Mouse (Mus musculus) right cerebral cortex, adult 18-20 months (tissue): ENCODE data around the gene Pgpep1.

Source experiments
- DNase-seq: peaks from one replicate; pipeline ENCODE4 v3.0.0; 2022; ENCODE audit warnings: mixed read lengths

The Pgpep1 gene

DNA sequence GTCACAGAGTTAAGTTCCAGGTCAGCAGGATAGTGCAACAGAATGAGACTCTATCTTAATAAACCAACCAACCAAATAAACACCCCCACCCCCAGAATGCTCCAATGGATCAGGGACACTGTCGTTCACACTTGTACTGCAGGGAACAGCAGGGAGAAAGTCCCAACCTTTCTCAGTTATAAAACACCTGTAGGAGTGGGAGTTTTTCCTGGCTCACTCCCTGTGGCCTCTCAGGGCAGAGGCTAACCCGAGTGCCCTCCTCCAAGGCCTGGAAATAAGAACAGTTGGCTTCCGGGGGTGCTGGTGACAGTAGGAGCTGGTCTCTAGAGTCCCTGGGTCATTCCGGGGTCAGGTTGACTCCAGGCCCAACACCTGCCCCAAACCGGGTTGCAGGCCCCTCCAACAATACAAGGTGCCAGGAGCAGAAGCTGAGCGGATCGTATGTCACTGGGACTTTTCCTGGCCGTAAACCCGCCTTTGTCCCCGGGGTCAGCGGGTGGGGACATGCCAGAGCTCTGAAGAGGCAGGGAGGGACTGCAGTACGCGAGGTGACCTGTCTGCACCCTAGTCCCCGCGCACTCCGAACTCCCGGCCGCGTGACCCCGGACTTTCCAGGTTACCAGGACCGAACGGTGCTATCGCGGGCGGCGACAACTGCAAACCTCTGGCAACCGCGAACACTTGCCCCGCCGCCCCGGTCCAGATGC, 1.1 kb downstream of the Pgpep1 start:
- no peak for DNase-seq

DNA sequence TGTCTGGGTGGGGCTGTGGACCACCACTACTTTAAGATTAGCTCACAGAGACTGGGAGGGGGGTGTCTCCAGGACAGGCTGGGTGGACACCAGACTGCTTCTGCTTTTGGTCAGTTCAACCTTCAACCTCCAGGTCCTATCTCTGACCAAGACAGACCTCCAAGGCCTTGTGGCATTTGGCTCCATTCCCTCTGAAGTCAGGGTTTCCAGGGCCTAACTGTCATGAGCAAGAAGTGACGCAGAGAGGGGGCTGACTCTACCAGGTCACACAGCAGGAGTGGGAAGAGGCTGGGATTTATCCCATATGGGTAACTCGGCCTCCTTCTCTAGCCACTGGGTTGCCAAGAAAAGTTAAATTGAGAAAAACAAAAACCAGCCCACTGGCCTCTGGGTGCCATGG, 2.4 kb downstream of the Pgpep1 start:
- DNase-seq: no peak

DNA sequence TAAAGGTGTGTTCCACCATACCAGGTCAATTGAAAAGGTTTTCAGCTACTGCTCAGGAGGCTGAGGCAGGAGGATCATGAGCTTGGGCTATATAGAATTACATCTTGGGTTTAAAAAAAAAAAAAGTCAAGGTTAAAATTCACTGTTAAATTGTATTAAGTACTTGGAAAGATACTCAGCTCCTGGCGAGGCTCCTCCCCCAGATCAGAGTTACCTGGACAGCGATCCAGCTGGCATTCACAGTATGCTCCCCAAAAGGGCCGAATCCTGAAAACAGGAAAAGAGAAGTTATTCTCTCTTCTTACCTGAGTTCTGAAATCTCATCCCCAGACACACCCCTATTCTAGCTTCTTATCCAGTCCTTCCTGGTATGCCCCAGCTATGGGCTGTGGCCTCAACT, 3.0 kb downstream of the Pgpep1 start:
- no peak for DNase-seq

DNA sequence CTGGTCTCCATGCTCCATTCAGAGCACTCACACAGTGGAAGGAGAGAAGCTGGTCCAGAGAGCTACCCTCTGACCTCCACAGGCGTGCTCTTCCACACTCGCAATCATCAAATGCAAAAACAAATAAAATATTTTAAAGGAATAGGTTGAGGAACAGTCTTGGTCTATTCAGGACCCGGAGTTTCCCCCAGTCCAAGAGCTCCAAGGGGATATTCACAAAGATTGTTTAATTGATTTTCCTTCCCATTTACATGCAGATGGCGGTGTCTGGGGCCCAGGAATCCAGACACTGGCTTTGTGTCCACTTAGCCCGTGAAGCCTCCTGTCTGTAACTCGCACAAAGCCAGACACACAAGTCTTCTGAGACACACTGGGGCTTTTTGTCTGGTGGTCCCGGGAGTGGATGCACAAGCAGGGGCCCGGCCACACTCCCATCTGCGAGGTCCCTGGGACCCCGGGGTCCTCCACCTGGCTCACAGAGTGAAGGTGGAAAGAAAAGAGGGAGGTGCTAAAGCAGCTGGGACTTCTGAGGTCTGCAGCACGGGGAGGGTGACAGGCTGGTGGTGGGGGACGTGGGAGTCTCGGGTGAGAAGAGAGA, 3.9 kb downstream of the Pgpep1 start:
- no peak for DNase-seq

DNA sequence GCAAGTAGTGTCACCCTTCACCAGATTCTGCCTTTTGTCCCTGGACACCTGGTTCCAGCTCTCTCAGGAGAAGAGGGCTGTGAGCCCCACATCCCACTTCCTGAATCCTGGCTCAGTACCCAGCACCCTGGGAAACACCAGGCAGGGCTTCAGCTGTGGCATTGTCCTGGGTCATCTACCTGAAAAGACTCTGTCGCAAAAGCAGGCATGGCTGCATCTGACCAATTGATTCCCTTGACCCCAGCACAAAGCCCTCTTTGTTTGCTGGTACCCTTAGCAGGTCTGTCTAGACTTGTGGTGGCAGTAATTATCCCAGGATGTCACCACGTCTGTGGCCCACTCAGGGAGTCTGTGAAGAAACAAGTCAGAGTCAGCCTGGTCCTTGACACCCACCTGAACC, 4.7 kb downstream of the Pgpep1 start:
- no peak for DNase-seq

DNA sequence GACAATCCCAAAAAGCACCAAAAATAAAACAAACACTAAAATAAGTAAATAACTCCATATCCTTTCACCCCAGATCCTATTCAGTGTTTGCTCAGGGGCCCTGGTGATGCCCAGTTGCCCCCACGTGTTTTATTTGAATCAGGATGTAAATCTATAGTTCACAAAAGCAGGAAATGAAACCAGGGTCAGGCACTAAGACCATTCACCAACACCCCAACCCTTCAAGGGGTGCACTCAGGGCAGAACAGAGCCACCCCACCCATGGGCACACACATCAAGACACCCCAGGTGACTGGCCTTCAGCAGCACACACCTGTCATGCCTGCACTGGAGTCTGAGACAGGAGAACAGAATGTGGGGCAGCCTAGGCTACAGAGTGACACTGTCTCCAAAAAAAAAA, 6.1 kb downstream of the Pgpep1 start:
- DNase-seq: no peak

DNA sequence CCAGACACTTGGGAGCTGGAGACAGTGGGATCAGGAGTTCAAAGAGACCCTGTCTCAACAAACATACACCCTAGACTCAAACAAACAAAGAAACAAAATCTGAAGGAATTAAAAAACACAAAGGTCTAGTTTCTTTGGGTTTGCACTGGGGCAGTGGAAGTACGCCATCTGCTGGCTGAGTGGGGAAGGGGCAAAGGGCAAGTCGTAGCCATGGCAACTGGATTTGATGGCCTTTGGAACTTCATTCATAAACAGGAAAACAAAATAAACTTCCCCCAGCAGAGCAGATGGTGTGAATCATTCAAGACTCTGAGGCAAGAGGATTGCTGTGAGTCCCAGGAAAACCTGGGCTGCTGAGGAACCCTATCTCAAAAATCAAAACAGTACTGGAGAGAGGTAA, 7.0 kb downstream of the Pgpep1 start:
- DNase-seq: no peak

DNA sequence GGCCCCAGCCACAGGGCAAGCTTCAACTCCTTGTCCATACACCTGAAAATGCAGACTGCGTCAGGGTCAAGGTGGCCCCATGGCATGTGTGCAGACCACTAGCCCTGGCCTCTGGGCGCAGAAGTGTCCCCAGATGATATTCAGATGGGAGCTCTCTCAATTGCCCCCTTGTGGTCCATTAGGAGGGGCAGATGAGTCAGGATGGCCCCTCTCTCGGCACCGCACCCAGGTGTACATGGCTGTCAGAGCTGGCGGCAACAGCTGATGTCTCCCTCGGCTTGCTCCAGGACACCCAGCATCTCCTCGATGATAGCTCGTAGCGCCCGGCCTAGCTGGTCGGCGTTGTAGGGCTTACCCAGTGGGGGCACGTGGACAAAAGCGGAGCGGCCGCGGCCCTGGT, 9.8 kb downstream of the Pgpep1 start:
- no peak for DNase-seq

DNA sequence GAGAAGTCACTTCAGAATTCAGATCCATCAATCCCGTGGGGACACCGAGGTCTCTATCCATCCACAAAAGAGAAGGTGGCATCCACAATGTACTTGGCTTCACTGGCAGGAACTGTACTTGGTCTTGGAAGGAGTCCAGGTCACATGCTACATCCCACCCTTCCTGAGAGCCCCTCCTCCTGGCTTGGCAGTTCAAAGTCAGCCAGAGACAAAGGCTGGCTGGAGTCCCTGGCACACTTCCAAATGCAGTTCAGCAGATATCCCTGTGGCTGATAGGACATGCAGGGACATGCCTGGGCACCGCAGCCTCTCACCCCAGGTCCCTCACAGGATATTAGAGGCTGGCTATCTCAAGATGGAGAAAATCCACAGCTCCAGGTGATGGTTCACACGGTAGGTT, 10.9 kb downstream of the Pgpep1 start:
- no peak for DNase-seq

DNA sequence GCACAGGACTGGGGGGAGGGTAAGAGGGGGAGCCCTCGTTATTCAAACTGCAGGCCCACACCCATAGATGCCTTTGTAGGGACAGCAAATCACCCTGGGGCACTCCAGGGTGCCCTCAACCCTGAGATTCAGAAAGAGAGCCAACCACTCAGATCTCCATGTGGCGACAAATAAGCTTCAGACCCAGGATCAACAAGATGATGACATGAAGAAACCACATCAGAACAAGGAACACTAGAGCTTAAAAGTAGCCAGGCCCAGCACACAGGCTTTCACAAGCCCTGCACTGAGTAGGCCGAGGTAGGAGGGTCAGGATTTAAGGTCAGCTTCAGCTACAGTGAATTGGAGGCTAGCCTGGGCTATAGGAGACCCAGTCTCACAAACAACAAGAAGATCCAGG, 11.3 kb downstream of the Pgpep1 start:
- DNase-seq: no peak

DNA sequence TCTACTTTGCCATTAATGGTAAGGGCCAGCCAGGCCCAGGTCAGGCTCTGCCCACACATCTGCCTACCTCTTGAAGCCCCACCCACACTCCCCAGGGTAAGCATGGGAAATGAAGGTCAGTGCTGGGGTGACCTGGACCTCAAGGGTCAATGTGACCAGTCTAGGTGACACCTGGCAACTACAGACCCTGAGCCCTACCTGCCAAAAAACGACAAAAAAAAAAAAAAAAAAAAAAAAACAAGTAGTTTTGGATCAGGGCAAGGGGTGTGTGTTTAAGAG, 12.1 kb downstream of the Pgpep1 start:
- no peak for DNase-seq

DNA sequence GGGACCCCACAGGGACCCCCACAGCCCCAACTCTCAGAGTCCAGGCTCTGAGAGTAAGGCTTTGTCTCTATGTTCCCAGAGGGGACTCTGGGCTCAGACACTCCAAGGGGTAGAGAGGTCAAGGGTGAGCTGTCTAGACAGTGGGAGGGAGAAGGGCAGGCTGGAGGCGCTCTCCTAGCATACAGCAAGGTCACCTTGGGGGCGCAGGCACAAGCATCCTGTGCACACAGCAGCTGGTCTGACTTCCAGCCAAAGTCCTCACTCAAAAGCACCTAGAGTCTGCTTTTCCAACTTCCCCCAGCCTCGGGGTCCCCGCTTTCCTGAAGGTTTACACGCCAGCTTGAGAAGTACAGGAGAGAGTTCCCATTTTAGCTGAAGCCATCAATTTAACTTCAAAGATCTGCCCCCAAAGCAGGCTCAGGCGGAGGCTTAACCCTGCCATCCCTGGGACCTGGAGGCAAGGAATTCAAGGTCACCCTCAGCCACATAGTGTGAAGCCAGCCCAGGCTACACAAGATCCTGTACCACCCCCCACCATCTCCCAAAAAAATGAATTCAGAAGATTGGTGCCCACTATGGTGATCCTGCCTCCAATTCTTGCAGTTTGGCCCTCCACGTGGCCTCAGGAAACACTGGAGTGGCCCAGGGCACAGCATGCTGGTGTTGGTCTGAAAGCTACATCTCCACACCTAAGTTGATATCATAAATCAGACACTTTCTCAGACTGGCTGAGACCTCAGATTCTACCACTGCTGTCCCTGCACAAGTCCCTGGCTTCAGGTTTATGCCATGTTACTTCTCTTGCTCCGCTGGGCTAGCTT, 12.6 kb downstream of the Pgpep1 start:
- no peak for DNase-seq

DNA sequence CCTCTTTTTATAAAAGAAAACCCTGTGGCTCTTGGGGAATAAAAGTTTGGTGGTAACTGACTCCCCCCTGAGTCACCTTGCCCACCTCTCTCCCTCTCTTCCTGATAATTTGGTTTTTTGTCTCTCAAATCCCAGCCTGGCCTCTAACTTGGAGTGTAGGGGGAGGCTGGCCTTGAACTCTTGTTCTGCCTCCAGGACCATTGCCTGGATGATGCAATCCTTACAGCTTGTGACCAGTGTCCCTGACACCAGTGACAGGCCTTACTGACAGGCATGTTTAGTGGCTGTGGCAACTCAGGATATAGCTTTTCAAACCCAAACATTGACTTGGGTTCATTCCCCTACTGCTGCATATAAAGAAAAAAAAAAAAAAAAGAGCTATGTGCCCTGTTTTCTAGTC, 13.4 kb downstream of the Pgpep1 start:
- no peak for DNase-seq

DNA sequence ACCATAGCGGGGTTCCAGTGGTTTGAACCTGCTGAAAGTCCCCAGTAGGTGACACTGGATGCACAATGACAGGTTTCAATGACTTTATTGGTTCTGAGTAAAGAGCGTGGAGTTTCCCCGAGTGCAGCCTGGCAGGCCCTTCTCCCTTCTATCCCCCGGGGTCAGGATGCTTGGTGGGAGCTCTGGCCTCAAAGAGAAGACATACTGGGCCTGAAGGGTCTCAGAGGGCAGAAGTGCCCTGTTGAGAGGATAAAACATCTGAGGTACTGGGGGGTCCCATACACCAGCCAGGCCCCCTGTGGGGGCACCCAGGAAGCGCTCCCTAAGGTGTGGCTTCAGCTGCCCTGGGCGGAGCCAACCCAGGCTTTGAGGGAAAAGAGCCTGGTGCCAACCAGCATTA, 13.8 kb downstream of the Pgpep1 start:
- no peak for DNase-seq

DNA sequence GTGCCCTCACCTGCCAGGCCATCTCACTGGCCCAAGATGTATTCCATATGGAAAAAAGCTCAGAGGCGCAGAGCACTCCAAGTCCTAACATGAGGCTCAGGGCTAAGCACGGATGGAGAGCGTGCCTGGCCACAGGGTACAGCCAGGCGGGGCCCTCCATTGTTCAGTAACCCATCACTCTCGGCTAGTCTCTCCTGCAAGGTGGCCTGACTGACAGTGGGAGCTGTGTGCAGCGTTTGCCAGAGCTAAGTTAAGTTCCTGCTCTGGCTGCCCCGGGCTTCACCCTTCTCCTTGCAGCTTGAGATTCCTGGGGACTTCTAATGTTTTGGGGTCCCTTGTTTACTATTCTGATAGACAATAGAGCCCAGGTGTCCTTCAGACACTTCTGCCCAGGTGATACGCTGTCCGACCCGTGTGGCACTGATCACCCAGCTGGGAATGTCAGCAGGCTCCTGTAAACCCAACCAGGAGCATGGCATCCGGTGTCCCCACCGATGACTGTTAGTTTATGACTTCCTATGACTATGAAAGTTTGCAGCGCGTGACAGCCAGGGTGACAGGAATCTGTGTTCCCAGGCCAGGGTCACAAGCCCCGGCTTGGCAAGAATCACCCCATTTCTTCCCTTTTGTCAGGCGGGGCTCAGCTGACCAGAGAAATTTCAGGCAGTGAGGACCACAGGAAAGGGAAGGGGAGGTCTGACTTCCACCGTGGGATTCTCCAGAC, 14.5 kb downstream of the Pgpep1 start:
- no peak for DNase-seq

DNA sequence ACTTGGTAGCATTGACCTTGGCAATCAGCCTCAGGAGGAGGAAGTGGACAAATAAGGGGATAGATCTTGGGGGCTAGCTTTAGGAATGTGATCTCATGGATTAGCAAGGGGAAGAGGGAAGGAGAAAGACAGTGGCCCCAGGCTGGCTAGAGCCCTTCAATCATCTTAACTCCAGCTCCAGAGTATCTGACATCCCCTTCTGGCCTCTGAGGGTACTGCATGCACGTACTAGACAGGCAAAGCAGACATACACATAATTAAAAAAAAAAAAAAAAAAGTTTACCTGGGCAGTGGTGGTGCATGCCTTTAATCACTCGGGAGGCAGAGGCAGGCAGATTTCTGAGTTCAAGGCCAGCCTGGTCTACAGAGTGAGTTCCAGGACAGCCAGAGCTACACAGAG, 16.1 kb downstream of the Pgpep1 start:
- no peak for DNase-seq

DNA sequence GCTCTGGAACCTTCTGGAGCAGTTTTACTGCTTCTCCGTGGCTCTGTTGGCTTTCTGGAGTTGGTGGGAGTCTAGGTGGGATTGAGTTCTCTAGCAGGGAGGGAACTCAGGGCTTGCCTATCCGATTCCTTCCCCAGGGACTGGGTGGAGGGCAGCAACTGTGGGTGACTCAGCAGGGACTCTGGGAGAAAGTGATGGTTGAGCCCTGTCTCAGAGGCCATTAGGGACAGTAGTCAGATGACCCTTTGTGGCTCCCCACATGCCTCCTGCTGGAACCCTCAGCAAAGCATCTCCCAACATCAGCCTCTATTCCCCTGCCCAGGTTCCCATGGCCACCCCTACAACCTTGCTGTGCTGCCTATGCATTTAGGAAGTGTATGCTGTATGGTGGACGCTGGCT, 17.2 kb downstream of the Pgpep1 start:
- no peak for DNase-seq

DNA sequence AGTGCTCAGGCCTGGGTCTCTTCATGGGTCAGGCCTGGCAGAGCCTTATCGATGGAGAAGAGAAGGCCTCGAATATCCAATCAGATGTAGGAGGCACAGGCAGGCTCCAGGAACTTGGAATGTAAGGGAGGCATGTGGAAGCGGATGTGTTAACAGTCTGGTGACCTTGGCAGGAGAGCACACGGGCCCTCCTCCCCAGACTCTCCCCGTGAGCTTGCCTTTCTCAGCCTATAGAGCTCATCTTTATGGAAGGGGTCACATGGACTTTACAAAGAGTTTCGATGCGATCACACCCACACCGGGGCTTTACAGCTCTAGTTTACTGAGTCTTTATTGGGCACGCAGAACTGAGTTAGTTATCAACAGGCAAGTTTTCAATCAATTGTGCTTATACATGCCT, 21.4 kb downstream of the Pgpep1 start:
- no peak for DNase-seq

DNA sequence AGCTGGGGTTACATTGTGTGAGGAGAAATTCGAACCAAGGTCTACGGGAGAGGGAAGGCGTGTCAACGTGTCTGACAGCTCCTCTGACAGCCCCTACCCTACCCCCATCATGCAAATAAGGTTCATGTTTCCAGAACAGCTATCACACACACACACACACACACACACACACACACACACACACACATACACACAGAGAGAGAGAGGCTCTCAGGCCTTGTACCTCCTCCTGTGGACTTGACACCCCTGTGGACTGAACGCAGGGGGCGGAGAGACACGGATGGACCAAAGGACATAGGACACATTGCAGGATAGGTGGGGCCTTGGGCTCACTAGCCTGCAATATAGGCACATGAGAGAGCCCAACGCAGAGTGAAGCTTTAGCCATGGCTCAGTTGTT, 23.4 kb downstream of the Pgpep1 start:
- no peak for DNase-seq

DNA sequence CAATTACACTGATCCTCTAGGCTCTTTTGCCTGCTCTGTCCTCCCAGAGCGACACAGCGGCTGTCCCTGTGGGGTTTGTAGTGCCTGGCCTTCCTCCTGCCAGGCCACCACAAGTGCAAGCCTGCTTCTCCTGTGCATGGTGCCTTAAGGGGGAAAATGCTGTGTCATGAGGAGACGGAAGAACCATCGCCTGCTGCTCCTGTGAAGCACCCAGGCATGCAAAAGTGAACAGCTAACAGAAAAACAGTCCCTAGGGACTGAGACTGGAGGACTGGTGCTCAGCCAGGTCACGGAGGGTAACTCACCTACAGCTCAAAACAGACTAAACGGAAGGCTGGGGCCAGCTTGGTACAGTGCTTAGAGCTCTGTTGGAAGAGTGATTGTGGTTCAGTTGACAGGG, 24.7 kb downstream of the Pgpep1 start:
- DNase-seq: no peak

DNA sequence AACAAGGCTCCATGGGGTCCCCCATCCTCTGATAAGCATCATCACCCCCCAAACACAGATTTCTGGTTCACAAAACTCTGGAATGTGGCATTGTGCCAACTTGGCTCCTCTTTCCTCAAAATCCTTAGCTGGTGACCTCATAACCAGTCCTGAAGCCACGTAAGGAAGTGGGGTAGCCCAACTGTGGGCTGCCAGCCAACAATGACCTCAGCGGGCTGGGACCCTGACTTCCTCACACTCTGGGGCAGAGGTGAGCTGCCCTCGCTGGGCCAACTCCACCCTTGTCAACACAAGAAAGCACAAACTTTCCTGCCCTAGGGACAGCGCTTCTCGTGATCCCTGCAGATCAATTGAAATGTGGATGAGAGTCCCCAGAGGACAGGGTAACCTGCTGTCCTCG, 26.1 kb downstream of the Pgpep1 start:
- no peak for DNase-seq

DNA sequence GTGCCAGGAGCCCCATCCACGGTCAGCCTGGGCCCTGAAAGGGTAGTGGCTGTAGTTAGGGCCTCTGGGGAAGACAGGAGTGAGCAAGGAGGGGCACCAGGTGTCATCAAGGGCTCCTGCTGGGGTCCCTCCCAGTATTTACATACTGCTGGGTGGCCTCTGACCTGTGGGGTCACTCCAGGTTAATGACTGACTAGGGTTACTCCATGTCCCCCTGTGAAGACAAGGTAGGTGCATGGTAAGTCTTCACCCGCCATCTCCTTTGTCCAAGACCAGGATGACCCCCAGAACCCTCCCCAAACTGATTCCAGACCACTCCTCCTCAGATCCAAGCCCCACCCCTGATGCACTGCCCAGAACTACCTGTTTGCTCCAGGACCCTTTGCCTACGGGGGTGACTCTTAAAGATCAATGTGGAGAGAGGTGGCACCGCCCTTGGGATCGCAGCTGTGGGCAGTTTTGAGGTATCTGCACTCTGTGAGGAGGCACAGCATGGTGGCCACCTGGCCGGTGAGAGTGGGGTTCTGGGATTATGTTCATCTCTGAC, 27.8 kb downstream of the Pgpep1 start, which contains the start of gene Gdf15:
Gene Gdf15 (minus strand): TSS at position 111 of the 547 bp plus-strand sequence.
- no peak for DNase-seq

DNA sequence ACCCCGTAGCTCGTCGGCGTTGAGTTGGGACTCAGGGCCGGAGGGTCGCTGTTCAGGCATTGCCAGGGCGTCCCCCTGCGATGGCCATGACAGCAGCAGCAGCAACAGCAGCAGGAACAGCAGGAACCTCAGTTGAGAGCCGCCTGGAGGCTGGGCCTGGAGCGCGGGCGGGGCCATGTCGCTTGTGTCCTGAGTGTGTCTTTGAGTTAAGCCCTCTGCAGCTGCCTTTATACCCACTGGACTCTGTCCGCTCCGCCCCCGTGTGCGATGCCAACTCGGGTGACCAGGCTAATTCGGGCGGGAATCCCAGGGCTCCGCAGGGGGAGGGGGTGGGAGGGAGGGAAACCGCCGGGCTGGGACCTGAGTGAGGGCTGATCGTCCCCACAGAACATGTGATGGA, 28.8 kb downstream of the Pgpep1 start:
- DNase-seq: no peak
